Mouse (Mus musculus) kidney, embryonic 14.5 days (tissue): Measurements from ENCODE around the gene Selenok. TPM values are rescaled to one million over a fixed set of nuclear protein-coding genes. Genes with fewer than 3 reads are reported as not detected.

ENCODE experiments used
- ATAC-seq: fragments of 200-750 bp; cut with Nextera tagmentation; 2 replicates; pipeline ENCODE4 v1.8.0; 2017; ENCODE audit warnings: moderate number of reproducible peaks, mild to moderate bottlenecking, moderate TSS enrichment, moderate library complexity; ENCODE audit not compliant: low FRiP score, low TSS enrichment
- H3K27ac ChIP-seq: fragments of 300-500 bp; sonication (generic); 2 replicates; pipeline ENCODE4 v1.5.1; 2014; ENCODE audit warnings: low read depth, mild to moderate bottlenecking, low read length, moderate library complexity, mixed read lengths
- H3K27me3 ChIP-seq: fragments of 300-500 bp; sonication (generic); 2 replicates; pipeline ENCODE4 v1.6.1; 2014; ENCODE audit warnings: mild to moderate bottlenecking, low read length; ENCODE audit not compliant: control insufficient read depth, insufficient read depth
- H3K36me3 ChIP-seq: fragments of 300-500 bp; sonication (generic); 2 replicates; pipeline ENCODE4 v1.6.1; 2014; ENCODE audit warnings: low read length, mixed read lengths; ENCODE audit not compliant: control insufficient read depth, insufficient read depth
- H3K4me1 ChIP-seq: fragments of 300-500 bp; sonication (generic); 2 replicates; pipeline ENCODE4 v1.6.1; 2014; ENCODE audit warnings: low read length, mixed read lengths; ENCODE audit not compliant: control insufficient read depth, insufficient read depth
- H3K4me2 ChIP-seq: fragments of 300-500 bp; sonication (generic); replicated peaks from 2 replicates; pipeline ENCODE4 v1.6.1; 2014; ENCODE audit warnings: low read depth, mild to moderate bottlenecking, low read length
- H3K4me3 ChIP-seq: fragments of 300-500 bp; sonication (generic); 2 replicates; pipeline ENCODE4 v1.5.1; 2014; ENCODE audit warnings: mild to moderate bottlenecking, low read length
- H3K9ac ChIP-seq: fragments of 300-500 bp; sonication (generic); 2 replicates; pipeline ENCODE4 v1.6.1; 2014; ENCODE audit warnings: low read depth, mild to moderate bottlenecking, low read length, moderate library complexity
- H3K9me3 ChIP-seq: fragments of 300-500 bp; sonication (generic); 2 replicates; pipeline ENCODE4 v1.6.1; 2016; ENCODE audit warnings: low read length; ENCODE audit not compliant: control insufficient read depth
- WGBS: fragments of 180-500 bp; shearing (Covaris S2); extraction: QIAGEN DNeasy Blood & Tissue Kit; methylation state at CpG from one replicate; pipeline ENCODE4 v1.1.7; 2014; 5-methylcytosine and 5-hydroxymethylcytosine counted together
- microRNA-seq: library from miRNA; unstranded; fragments of <30 nt; microRNA quantifications from one replicate; pipeline ENCODE4, GENCODE M21; 2016
- polyA plus RNA-seq: library from polyadenylated mRNA; unstranded; fragments of >200 nt; fragmentation: Nextera tagmentation; extraction: Ambion mirVana; gene quantifications from 2 replicates; pipeline ENCODE4 v1.2.1, GENCODE M21; 2014

The Selenok gene
- polyA plus RNA-seq, 1 experiment from 2014 or later: 203 TPM

DNA sequence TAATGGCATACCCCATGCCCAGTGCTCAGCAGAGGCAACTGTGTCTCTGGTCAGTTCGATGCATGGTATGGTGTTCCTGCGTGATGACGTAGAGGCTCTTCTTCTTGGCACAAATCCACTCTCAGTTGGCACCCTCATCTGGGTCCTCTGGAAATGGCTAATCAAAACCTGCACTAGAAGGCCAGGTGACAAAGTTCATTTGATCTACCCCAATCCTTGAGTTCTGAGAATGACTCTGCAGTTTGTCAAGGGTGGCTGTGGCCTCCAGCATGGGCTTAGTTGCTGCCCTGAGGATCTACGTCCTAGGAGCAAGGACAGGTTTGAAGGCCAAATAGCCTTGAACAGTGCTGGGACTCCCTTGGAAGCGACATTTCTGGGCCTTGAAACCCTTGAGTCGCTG, 50.7 kb downstream of the Selenok start:
- H3K27ac ChIP-seq: no peak overlapping the region
- H3K4me2 ChIP-seq: no peak overlapping the region
- no peaks in the 10 kb centered on the region for H3K4me1 ChIP-seq
- ATAC-seq: no peak
- no peak overlapping the region for H3K4me3 ChIP-seq
- no peak overlapping the region for H3K9ac ChIP-seq
- no peaks in the 10 kb centered on the region for H3K27me3 ChIP-seq
- no peaks in the 10 kb centered on the region for H3K36me3 ChIP-seq
- WGBS: 99% methylated on average over 6 of the region's 6 CpGs
- no peaks in the 10 kb centered on the region for H3K9me3 ChIP-seq

DNA sequence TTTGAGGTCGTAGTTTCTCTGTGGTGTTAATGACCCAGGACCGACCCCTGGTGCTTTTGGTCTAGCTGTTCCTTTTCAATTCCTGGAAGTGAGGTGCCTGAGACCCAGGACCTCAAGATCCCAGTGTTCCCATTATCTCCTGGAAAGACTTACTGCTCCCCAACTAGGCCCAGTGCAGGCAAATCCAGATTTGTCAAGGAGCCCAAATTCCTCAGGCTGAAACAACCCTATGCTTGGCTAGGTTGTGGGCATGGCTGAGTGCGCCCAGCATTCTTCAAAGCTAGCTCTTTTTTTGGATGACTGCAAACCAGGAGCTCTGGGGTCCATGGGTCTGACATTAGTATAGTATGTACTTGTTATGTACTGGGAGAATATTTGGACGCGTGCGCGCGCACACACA, 51.3 kb downstream of the Selenok start:
- 91% methylated on average over 8 of the region's 8 CpGs for WGBS
- Histone ChIP-seq H3K4me2 (no peak overlapping the region), H3K9ac (no peak overlapping the region), H3K4me1 (no peaks in the 10 kb centered on the region), H3K9me3 (no peaks in the 10 kb centered on the region), H3K36me3 (no peaks in the 10 kb centered on the region), H3K27ac (no peak overlapping the region), H3K4me3 (no peak overlapping the region), H3K27me3 (no peaks in the 10 kb centered on the region)
- ATAC-seq: no peak

DNA sequence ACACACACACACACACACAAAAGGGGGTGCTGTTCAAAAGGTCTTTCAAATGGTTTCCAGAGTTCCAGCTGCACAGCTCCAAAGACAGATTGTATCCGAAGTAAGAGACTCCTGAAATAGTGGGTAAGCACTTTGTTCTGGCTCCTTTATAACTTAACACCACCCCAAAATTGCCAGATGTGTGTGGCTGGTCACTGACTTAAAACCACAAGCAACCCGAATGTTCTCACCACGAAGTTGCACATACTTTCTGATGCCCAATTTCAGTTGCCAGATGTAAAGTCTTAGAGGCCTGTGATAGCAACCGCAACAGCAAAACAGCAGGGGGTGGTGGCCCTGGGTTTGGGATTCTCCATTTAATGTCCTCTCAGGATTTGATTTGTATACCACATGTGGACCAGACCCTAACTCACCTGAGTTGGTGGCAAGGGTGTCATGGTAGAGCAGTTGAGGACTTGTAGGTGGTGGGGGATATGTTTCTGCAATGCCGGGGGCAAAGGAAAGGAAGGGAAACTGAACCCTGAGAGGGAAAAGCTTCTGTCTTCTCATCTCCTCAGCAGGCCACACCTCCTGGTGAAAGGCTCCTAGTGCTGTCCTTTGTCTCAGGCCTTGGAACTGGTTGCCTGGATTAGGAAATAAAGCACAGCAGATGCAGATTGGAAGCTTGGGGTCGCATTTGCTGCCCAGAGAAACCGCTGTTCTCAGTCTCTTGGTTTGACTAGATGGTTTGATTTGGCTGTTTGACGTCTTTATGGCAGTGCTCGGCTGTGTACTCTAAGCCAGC, 51.9 kb downstream of the Selenok start:
- no peak overlapping the region for H3K4me2 ChIP-seq
- WGBS: 49% methylated on average over 9 of the region's 9 CpGs
- no peaks in the 10 kb centered on the region for H3K4me1 ChIP-seq
- no peaks in the 10 kb centered on the region for H3K27me3 ChIP-seq
- H3K9ac ChIP-seq: no peak overlapping the region
- H3K9me3 ChIP-seq: no peaks in the 10 kb centered on the region
- H3K36me3 ChIP-seq: no peaks in the 10 kb centered on the region
- no peak for ATAC-seq
- H3K4me3 ChIP-seq: no peak overlapping the region
- H3K27ac ChIP-seq: no peak overlapping the region

DNA sequence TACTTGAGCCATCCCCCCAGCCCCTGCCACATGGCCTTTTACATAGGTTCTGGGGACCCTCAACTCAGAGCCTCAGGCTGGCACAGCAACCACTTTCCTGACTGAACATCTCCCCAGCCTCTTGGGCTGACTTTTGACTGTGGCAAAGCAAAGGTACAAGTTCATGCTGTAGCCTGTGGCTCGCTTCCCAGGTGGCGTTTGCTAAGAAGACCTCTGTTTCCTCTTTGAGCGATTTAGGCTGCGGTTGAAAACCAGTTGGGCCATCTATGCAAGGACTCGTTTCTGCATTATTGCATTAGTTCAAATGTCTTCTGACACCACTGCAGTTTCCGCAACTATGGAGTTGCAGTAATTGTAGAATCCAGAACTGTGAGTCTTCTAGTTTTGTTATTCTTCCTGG, 54.4 kb downstream of the Selenok start:
- WGBS: 95% methylated on average over 6 of the region's 6 CpGs
- no peak for ATAC-seq
- Histone ChIP-seq H3K36me3 (no peaks in the 10 kb centered on the region), H3K9me3 (no peaks in the 10 kb centered on the region), H3K4me3 (no peak overlapping the region), H3K4me1 (no peaks in the 10 kb centered on the region), H3K27me3 (no peaks in the 10 kb centered on the region), H3K9ac (no peak overlapping the region), H3K27ac (no peak overlapping the region), H3K4me2 (no peak overlapping the region)

- no peak overlapping the region for H3K9ac ChIP-seq
- H3K4me2 ChIP-seq: no peak overlapping the region
- H3K4me1 ChIP-seq: no peaks in the 10 kb centered on the region
- no peaks in the 10 kb centered on the region for H3K36me3 ChIP-seq
- H3K27me3 ChIP-seq: no peaks in the 10 kb centered on the region
- no peak overlapping the region for H3K27ac ChIP-seq
- 50% methylated on average over 7 of the region's 7 CpGs for WGBS
- no peak for ATAC-seq
- no peaks in the 10 kb centered on the region for H3K9me3 ChIP-seq
- H3K4me3 ChIP-seq: no peak overlapping the region
Observed at GRCm38 (mm10) chr14:30024387-30024786, 56.3 kb downstream of the Selenok start.

Small RNA genes within 50 kb of the gene (microRNA-seq; reads per million reads assigned to microRNA genes)
- gene Mir6947: 0.63 reads per million

Other genes starting within 250 kb of the Selenok start
- 3.9 and 4.4 TPM in 2 replicates for gene Cacna2d3, start 246.4 kb upstream of the Selenok start, polyA plus RNA-seq
- 48.2 and 62.5 TPM in 2 replicates for gene Actr8, start 10.0 kb downstream of the Selenok start, polyA plus RNA-seq
- gene Il17rb, start 40.6 kb downstream of the Selenok start, polyA plus RNA-seq: 0.34 and 1.4 TPM in 2 replicates
- 0.87 and 0.89 TPM in 2 replicates for gene Chdh, start 40.7 kb downstream of the Selenok start, polyA plus RNA-seq